Mouse (Mus musculus): ENCODE measurements around the gene Itgb2. TPM values are rescaled to one million over a fixed set of nuclear protein-coding genes. Genes with fewer than 3 reads are reported as not detected.

Gene Itgb2
- polyA plus RNA-seq, 1 experiment: 69.1 TPM

DNA sequence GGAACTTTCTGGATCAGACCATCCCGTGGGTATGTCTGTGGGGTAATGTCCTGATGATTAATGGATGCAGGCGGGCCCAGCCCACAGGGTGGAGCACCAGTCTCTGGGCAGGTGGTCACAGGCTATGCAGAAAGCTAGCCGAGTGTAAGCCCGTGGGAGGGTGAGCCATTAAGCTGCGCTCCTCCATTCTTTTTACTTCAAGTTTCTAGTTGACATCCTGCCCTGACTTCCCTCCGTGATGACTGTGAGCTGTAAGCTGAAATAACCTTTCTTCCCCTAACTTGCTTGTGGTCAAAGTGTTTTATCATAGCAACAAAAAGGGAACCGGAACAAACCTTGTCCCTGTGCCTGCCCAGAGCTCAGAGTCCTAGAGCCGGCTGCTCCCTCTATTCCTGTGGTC is 6.7 kb downstream of the Itgb2 start:
- H3K4me1 ChIP-seq (ENCODE audit: control insufficient read depth, insufficient read depth, low read length): peaks cover 13% of the 10 kb centered on the region
- TF ChIP-seq CTCF (IDR thresholded peaks at IDR 0.05; ENCODE audit: control insufficient read depth, insufficient read depth, low read length): no peak
- TF ChIP-seq POLR2A (IDR thresholded peaks at IDR 0.05; ENCODE audit: borderline replicate concordance, control insufficient read depth, low read depth, low read length): no peak
- H3K27ac ChIP-seq (ENCODE audit: control insufficient read depth, insufficient read depth, low read depth, low read length, poor library complexity): peak overlapping the region; percentile 89
- peak overlapping the region; percentile 56 for H3K4me3 ChIP-seq (replicated peaks; ENCODE audit: control insufficient read depth, low read depth, low read length)
- 8% methylated on average over 8 of the region's 8 CpGs for WGBS

- WGBS: 31% methylated on average over 11 of the region's 11 CpGs
- Histone ChIP-seq H3K4me1 (ENCODE audit: control insufficient read depth, insufficient read depth, low read length) (peaks cover 14% of the 10 kb centered on the region), H3K4me3 (replicated peaks; ENCODE audit: control insufficient read depth, low read depth, low read length) (peak overlapping the region; percentile 56), H3K27ac (ENCODE audit: control insufficient read depth, insufficient read depth, low read depth, low read length, poor library complexity) (peak overlapping the region; percentile 89)
- TF ChIP-seq POLR2A (IDR thresholded peaks at IDR 0.05; ENCODE audit: borderline replicate concordance, control insufficient read depth, low read depth, low read length) (no peak), CTCF (IDR thresholded peaks at IDR 0.05; ENCODE audit: control insufficient read depth, insufficient read depth, low read length) (no peak)
Observed at GRCm38 (mm10) chr10:77537215-77538209, 7.5 kb downstream of the Itgb2 start.

GRCm38 (mm10) chr10:77539320-77539945 is 9.4 kb downstream of the Itgb2 start:
- Histone ChIP-seq H3K27ac (ENCODE audit: control insufficient read depth, insufficient read depth, low read depth, low read length, poor library complexity) (peak overlapping the region; percentile 35), H3K4me3 (replicated peaks; ENCODE audit: control insufficient read depth, low read depth, low read length) (no peak overlapping the region), H3K4me1 (ENCODE audit: control insufficient read depth, insufficient read depth, low read length) (peaks cover 10% of the 10 kb centered on the region)
- TF ChIP-seq POLR2A (IDR thresholded peaks at IDR 0.05; ENCODE audit: borderline replicate concordance, control insufficient read depth, low read depth, low read length) (no peak), CTCF (IDR thresholded peaks at IDR 0.05; ENCODE audit: control insufficient read depth, insufficient read depth, low read length) (no peak)
- WGBS: 77% methylated on average over 7 of the region's 7 CpGs

GRCm38 (mm10) chr10:77540576-77541102 is 10.6 kb downstream of the Itgb2 start:
- no peak overlapping the region for H3K4me3 ChIP-seq (replicated peaks; ENCODE audit: control insufficient read depth, low read depth, low read length)
- peaks cover 12% of the 10 kb centered on the region for H3K4me1 ChIP-seq (ENCODE audit: control insufficient read depth, insufficient read depth, low read length)
- 29% methylated on average over 4 of the region's 4 CpGs for WGBS
- TF ChIP-seq CTCF (IDR thresholded peaks at IDR 0.05; ENCODE audit: control insufficient read depth, insufficient read depth, low read length) (no peak), POLR2A (IDR thresholded peaks at IDR 0.05; ENCODE audit: borderline replicate concordance, control insufficient read depth, low read depth, low read length) (no peak)
- H3K27ac ChIP-seq (ENCODE audit: control insufficient read depth, insufficient read depth, low read depth, low read length, poor library complexity): peak overlapping the region; percentile 49

GRCm38 (mm10) chr10:77541864-77542666 is 12.0 kb downstream of the Itgb2 start:
- Histone ChIP-seq H3K4me3 (replicated peaks; ENCODE audit: control insufficient read depth, low read depth, low read length) (no peak overlapping the region), H3K27ac (ENCODE audit: control insufficient read depth, insufficient read depth, low read depth, low read length, poor library complexity) (no peak overlapping the region), H3K4me1 (ENCODE audit: control insufficient read depth, insufficient read depth, low read length) (peaks cover 12% of the 10 kb centered on the region)
- TF ChIP-seq CTCF (IDR thresholded peaks at IDR 0.05; ENCODE audit: control insufficient read depth, insufficient read depth, low read length) (no peak), POLR2A (IDR thresholded peaks at IDR 0.05; ENCODE audit: borderline replicate concordance, control insufficient read depth, low read depth, low read length) (no peak)
- 85% methylated on average over 10 of the region's 10 CpGs for WGBS

GRCm38 (mm10) chr10:77543226-77543625 is 13.2 kb downstream of the Itgb2 start:
- no peak for TF ChIP-seq POLR2A (IDR thresholded peaks at IDR 0.05; ENCODE audit: borderline replicate concordance, control insufficient read depth, low read depth, low read length)
- peak; percentile 60 for TF ChIP-seq CTCF (IDR thresholded peaks at IDR 0.05; ENCODE audit: control insufficient read depth, insufficient read depth, low read length)
- Histone ChIP-seq H3K27ac (ENCODE audit: control insufficient read depth, insufficient read depth, low read depth, low read length, poor library complexity) (0 out of 2 replicates have a peak overlapping the region, but pooled peaks have one; percentile 27), H3K4me1 (ENCODE audit: control insufficient read depth, insufficient read depth, low read length) (peaks cover 16% of the 10 kb centered on the region), H3K4me3 (replicated peaks; ENCODE audit: control insufficient read depth, low read depth, low read length) (no peak overlapping the region)
- WGBS: 54% methylated on average over 7 of the region's 7 CpGs

DNA sequence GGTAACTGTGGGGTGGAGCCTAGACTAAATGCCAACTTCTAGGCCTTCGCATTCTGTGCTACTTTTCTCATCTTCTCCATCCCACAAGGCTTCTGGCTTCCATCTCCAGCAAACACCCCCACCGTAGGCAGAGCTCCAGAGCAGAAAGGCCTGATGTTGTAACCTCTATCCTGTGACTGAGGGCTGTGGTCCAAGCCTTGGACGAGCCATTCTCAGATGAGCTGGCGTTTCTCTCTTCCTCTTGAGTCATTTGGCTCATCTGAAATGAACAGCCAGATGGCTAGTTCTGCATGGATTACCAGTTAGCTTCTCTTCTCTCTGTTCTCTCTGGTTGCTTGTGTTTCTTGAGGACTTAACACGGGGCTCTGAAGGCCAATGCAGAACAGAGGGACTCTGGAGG is 14.9 kb downstream of the Itgb2 start:
- H3K4me3 ChIP-seq (replicated peaks; ENCODE audit: control insufficient read depth, low read depth, low read length): no peak overlapping the region
- H3K4me1 ChIP-seq (ENCODE audit: control insufficient read depth, insufficient read depth, low read length): peaks cover 18% of the 10 kb centered on the region
- H3K27ac ChIP-seq (ENCODE audit: control insufficient read depth, insufficient read depth, low read depth, low read length, poor library complexity): peak overlapping the region; percentile 43; the same call in 1 of the 2 replicates
- no peak for TF ChIP-seq CTCF (IDR thresholded peaks at IDR 0.05; ENCODE audit: control insufficient read depth, insufficient read depth, low read length)
- no peak for TF ChIP-seq POLR2A (IDR thresholded peaks at IDR 0.05; ENCODE audit: borderline replicate concordance, control insufficient read depth, low read depth, low read length)
- 35% methylated on average over 5 of the region's 5 CpGs for WGBS

All from bone marrow, adult 2 months (tissue).